Mouse (Mus musculus): Measurements from ENCODE around the gene Epo. TPM values are rescaled to one million over a fixed set of nuclear protein-coding genes. Genes with fewer than 3 reads are reported as not detected.

The Epo gene
- not detected in 2 replicates for total RNA-seq (2015)
- not detected in 2 replicates for total RNA-seq (2017)

DNA sequence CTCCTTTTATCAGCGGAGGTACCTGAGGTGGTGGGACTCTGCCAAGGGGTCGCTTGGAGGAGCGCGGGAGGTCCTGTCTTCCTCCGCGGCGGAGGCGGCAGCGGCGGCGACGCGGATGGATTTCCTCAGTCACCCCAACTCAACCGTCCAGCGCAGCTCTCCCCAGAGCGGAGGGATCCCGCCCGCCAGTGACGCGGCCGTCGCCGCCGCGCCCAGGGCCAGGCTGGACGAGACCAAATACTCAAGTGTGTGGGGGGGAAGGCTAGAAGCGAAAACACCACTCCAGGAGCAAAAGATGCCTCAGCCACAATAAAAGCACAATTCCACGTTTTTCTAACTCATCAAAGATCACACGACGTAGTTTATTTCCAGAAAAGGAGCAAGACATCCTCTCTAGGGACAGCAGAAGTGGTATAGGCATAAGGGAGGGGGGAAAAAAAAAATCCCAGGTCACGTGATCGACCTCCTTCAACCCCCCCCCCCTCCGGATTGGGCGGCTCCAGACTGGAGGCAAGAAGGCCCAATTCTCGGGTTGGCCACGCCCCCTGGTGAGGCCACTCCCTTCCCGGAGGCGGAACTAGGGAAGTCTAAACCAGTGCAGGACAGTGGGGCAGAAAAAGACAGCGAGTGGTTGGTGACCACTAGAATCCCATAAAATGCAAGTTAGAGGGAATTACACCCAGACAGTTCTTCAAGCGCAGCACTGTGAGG, at the start of gene Epo, which contains the start of gene Gnb2:
Epo (minus strand) TSS at position 126 of the 711 bp plus-strand sequence.
Gnb2 (minus strand) TSS at position 394 of the 711 bp plus-strand sequence.
- ATAC-seq (ENCODE audit: poor library complexity, severe bottlenecking) = peak; percentile 72

DNA sequence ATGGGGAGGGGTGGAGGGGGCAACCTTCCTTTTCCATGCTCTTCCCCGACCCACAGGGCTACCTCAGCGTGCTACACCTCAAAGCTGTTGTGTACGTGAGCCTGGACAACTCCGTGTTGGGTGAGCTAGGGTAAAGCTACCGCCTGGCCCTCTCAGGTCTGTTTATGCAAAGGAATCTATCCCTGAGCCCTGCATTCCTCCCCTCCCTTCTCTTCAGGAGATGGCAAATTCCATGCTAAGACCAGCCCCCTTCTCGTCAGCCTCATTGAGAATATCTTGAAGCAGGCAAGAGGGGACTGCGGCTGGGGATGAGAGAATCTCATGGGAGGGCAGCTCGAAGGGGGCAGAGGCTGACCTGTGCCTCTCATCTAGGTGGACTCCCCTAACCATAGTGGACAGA, 49.7 kb upstream of the Epo start:
- no peak for ATAC-seq (ENCODE audit: poor library complexity, severe bottlenecking)

DNA sequence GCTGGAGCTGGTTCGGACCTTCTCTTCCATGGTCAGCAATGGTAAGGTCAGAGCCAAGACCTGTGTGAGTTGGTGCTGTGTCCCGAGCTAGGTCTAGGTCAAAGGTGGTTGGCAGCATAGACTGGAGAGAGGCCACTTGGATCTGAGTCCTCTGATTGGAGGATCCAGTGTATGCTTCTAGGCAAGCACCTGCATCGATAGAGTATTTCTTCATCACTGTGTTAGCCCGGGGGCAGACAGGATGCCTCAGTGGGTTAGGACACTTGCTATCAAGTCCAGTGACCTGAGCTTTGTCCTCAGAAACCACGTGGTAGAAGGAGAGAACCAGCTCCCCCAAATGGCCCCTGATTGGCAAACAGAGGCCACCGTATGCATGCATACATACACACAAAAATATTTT, 47.2 kb upstream of the Epo start:
- no peak for ATAC-seq (ENCODE audit: poor library complexity, severe bottlenecking)

DNA sequence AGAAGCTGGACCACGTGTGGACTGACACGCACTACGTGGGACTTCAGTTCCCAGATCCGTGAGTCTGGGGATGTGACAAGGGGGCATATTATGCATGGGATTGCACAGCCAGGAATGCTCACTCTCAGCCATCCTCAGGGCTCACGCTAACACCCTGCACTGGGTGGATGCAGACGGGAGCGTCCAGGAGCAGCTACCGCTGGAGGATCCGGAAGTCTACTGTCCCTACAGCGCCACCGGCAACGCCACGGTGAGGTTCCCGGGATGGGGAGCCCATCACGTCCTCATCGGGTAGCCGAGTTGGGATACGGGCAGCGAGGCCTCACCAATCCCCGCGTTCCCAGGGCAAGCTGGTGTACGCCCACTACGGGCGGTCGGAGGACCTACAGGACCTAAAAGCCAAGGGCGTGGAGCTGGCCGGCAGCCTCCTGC, 41.4 kb upstream of the Epo start:
- ATAC-seq (ENCODE audit: poor library complexity, severe bottlenecking) = no peak

DNA sequence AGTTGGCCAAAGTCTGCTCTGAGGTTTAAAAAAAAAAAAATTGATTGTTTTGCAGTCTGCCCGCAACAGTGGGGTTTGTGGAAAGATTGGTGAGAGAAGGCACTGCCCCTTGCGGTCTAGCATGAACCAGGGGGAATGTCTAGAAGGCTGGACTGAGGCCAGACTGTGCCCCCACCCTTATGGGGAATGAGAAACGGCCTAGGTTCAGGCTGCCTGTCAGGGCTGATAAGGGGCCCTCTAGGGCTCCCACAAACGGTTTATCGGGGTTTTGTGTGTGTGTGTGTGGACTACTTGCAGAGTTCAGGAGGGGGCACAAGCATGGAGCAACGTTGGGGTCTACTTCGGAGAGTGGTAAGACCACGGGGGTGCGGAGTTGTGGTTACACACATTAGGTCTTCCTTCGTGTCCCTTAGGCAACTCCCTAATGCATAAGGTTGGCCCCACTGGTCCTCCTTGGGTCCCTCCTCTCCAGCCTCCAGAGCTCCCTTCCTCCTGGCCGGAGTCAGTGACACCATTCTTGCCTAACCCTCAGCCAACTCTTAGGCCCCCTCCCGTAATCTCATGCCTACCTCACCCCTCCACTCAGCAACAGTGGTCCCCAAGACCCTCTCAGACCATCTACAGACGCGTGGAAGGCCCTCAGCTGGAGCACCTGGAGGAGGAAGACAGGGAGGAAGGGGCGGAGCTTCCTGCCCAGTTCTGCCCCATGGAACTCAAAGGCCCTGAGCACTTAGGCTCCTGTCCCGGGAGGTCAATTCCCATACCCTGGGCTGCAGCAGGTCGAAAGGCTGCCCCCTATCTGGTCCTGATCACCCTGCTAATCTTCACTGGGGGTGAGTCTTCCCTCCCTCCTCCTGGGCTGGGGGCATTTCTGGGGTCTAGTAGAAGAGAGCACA, 37.9 kb upstream of the Epo start:
- peak; percentile 43 for ATAC-seq (ENCODE audit: poor library complexity, severe bottlenecking)

DNA sequence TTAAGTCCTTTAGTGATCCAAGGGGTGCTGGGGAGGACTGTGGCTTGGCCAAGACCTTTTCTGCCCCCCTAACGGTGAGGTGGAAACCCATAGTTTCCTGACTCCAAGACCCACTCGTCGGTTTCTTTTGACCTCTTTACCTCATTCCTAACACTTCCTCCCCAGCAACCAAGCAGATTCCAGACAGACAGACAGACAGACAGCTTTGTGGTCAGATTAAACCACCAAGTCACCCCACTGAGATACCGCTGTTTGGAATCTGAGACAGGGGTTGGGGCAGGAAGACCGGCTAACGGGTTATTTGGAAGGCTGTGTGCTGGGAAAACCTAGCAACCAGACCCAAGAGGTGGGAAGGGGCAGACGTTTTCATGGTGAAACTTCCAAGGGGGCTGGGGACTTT, 37.1 kb upstream of the Epo start:
- ATAC-seq (ENCODE audit: poor library complexity, severe bottlenecking) = peak; percentile 3; the same call in 1 of the 2 replicates

DNA sequence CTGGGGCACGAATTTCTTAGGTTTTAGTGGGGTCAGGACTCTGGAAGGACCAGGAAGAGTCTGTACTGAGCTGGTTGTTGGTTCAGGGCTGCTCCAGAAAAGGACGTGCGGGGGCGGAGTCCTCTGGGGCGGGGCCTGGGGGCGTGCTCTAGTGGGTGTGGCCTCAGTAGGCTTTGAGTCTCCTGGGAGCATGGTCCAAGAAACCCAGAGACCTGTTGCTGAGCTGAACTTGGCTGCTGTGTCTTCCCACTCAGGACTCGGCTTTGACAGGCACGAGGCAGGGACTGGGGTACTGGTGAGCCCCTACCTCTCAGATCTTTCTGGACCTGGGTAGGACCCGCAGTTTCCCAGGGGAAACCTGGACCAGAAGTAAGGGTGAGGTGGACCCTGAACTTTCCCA, 36.6 kb upstream of the Epo start, which contains the start of gene Tfr2:
Tfr2 (plus strand) TSS at position 176 of the 400 bp plus-strand sequence.
- ATAC-seq (ENCODE audit: poor library complexity, severe bottlenecking) = peak; percentile 87

DNA sequence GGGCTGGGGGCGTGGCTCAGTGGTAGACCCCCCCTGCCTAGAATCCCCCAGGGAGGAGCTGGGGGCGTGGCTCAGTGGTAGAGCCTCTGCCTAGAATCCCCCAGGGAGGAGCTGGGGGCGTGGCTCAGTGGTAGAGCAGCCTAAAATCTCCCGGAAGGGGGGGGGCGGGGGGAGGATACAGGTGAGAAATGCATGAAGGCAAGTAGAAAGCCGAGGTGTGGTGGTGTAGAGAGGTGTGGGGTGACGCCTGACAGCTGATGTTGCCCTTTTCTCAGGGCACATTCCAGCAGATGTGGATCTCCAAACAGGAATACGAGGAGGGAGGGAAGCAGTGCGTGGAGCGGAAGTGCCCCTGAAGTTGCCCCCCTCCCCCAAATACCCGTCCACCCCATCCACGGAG, 36.0 kb upstream of the Epo start:
- ATAC-seq (ENCODE audit: poor library complexity, severe bottlenecking) = no peak

DNA sequence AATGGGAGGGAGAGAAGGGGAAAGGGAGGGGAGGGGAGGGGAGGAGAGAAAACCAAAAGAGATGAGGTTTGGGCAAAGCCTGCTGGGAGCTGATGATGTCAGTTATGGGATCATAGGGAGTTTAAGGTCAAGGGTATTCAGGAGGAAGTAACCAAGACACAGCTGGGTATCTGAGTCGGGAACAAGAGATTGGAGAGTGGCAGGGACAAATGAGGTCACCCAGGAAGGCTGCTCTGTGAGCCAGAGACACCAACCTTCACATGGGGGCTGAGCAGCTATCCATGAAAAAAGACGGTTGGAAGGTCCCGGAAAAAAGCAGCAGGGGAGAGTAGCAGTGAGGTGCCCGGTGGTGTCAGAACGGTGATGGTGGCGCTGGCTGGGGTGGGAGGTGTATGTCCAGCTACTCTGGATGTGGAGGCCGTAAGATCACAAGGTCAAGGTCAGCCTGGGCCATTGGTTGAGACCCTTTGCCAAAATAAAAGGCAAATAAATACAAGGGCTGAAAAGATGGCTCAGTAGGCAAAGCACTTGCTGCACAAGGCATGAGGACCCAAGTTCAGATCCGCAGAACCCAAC, 35.3 kb upstream of the Epo start:
- no peak for ATAC-seq (ENCODE audit: poor library complexity, severe bottlenecking)

DNA sequence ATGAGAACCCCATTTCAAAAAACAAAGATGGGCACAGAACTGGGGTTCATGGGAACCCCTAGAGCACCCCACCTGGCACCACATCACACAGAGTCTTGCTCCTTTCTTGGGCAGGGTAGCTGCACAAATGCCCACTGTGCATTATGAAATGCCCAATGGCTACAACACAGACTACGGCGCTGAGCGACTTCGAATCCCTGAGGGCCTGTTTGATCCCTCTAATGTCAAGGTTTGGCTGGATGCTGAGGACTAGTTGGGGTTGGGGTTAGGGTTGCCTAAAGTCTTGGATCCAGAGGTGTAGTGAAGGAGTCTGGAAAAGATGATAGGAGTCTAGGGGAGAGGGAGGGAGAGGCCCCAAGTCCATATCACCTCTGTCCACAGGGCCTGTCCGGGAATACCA, 33.4 kb upstream of the Epo start:
- ATAC-seq (ENCODE audit: poor library complexity, severe bottlenecking) = no peak

DNA sequence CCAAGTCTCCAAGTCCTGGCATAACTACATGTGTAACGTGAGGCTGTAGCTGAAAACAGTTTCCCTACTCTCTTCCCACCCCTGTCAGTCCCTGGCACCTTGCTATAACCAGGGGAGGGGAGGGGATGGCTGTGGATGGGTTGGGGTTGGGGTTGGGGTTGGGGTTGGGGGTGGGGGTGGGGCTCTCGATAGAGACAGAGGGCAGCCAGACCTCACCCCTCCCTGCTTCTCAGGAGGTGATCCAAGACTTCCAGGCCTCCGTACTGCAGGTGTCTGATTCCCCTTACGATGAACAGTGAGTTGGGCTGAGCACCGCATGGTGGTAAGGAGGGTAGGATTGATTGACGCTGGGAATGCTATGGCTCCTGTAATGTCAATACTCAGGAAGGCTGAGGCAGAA, 32.7 kb upstream of the Epo start:
- no peak for ATAC-seq (ENCODE audit: poor library complexity, severe bottlenecking)

DNA sequence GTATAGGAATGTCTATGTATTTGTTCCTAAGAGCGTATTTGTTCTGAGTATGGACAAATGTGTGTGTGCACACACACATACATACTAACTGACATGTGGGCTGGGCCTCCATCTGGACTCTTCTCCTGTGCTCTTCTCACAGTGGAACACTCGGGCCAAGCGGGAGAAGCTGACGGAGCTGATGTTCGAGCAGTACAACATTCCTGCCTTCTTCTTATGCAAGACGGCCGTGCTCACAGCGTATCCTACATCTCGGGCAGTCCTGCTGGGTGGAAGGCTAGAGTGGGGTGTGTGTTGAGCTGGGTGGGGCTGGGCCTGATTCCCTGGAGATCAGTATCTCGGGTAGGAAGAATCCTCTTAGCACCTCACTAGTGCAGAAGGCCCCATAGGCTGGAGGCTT, 29.9 kb upstream of the Epo start:
- ATAC-seq (ENCODE audit: poor library complexity, severe bottlenecking) = no peak

DNA sequence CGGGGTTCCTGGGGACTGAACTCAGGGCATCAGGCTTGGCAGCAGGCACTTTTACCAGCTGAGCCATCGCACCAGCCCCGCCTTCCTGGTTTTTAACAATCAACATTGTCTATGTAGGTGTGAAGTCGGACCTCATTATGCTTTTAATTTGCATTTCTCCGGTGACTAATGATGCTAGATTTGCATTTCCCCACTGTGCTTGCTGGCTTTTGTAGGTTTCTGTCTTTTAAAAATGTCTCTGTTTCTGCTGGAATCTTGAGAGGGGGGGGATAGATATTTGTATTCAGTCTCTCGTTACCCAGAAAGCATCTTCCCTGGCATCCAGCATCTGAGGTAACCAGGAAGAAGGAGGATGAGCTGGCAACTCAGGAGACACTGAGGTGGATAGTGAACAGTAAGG, 28.5 kb upstream of the Epo start:
- no peak for ATAC-seq (ENCODE audit: poor library complexity, severe bottlenecking)

DNA sequence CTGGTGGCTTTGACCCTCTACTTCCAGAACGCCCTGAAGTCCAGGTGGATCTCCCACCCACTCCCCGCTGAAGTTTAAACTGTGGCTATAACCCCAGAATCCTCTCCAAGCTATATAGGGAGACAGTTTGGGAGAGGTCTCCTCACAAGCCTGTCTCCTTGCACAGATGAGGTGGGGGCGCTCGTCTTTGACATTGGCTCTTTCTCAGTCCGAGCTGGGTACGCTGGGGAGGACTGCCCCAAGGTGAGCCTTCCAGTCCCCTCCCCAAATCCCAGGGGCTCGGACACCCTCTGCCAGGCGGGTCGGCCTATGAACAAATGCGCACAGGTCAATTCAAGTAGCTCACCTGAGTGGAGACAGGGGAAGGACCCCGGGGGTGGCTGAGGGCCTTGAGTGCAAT, 20.9 kb upstream of the Epo start:
- ATAC-seq (ENCODE audit: poor library complexity, severe bottlenecking) = no peak

DNA sequence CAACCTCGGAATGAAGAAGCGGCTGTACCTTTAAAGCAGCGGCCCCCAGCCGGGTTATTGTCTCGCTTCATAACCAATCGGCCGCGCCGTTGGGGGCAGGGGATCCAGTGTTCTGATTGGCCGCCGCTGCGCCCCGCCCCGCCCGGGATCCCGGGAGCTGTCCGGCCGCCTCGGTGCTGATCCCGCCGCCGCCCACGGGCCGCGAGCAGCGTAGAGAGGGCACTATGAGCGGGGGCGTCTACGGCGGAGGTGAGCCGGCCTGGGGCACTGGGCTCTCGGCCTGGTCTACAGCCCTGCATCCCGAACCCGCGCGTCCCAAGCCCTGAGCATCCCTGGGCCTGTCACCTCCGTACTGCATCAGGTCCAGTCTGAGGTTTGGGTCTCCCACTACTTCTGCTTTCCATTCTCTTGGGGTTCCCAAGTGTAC, 20.4 kb upstream of the Epo start, which contains the start of gene Actl6b:
Actl6b (plus strand) TSS at position 107 of the 427 bp plus-strand sequence.
- peak; percentile 57 for ATAC-seq (ENCODE audit: poor library complexity, severe bottlenecking)

DNA sequence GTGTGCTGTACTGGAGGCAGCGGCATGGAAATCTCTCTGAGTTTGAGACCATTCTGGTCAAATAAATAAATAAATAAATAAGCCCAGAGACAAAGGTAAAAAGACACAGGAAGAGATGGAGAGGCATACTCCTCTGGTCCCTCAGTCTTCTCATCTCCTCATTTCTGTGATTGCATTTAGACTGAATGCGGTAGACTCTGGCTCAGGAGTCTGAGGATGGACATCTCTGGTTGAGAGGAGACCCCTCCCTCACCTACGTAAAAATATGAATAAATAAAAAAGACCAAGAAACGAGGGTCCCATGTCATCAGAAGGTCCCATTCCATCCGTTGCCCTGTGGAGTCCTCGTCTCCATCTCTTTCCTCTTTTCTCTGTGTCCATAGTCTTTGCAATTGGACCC, 20.0 kb upstream of the Epo start:
- no peak for ATAC-seq (ENCODE audit: poor library complexity, severe bottlenecking)

DNA sequence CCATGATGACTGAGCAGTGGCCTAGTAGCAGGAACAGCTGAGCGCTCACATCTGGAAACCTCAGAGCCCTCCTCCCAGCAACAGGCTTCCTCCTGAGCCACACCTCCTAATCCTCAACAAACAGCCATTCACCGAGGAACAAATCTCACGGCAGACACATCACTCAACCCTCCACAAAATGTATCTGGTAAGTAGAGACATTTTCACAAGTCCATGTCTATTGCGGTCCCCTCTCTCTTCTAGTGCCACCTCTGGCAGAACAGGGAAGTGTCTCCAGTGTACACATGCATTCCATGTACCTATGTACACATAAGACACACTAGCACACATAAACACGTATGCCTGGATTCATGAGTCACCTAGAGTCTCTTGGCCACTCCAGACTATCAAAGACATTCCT, 18.1 kb upstream of the Epo start:
- 0 out of 2 replicates have a peak, but pooled peaks have one; percentile 40 for ATAC-seq (ENCODE audit: poor library complexity, severe bottlenecking)

DNA sequence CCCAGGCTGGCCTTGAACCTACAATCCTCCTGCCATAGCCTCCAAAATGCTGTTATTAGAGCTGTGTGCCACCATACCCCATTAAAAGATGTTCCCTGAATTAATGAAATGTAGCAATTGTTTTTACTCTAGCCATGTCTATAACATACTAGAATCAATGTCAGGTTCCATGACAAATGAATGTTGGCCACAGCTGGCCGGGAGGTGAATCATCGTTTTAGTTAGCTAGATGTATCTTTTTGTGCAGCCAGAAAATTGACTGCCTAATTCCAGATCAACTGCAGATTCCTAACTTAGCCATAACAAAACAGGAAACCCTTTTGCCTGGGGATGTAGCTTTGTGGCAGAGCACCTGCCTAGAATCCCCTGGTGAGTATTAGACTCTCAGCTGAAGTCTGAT, 16.8 kb upstream of the Epo start:
- no peak for ATAC-seq (ENCODE audit: poor library complexity, severe bottlenecking)

DNA sequence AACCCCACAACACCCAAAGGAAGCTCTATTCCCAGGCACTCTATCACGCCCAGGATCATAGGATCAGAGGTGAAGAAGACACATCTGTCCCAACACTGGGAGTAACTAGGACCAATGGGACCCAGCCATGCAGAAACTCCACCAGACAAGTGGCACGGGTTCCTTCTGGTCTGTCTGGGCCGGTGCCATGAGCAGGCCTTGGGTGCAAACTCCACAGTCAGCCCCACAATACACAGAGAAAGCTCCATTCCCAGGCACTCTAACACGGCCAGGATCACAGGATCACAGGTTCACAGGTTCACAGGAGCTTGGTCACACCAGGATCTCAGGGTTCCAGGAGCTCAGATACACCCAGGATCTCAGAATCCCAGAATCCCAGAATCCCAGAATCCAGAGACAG, 12.6 kb upstream of the Epo start:
- ATAC-seq (ENCODE audit: poor library complexity, severe bottlenecking) = no peak

DNA sequence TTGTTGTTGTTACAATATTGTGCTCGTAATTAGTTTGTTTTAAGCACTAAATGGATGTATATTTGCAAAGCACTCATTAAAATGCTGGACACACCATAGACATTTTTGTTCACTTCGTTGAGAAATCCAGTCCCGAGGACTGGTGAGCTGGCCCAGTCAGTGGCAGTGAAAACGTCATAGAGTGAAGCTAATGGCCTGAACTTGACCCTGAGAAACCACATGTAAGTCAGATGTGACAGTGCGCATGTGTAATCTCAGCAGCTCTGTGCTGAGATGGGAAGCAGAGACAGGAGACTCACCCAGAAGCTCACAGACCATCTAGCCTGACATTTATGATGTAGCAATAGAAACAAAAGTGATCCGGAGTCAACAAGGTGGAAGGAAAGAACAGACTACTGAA, 11.9 kb upstream of the Epo start:
- ATAC-seq (ENCODE audit: poor library complexity, severe bottlenecking) = no peak

DNA sequence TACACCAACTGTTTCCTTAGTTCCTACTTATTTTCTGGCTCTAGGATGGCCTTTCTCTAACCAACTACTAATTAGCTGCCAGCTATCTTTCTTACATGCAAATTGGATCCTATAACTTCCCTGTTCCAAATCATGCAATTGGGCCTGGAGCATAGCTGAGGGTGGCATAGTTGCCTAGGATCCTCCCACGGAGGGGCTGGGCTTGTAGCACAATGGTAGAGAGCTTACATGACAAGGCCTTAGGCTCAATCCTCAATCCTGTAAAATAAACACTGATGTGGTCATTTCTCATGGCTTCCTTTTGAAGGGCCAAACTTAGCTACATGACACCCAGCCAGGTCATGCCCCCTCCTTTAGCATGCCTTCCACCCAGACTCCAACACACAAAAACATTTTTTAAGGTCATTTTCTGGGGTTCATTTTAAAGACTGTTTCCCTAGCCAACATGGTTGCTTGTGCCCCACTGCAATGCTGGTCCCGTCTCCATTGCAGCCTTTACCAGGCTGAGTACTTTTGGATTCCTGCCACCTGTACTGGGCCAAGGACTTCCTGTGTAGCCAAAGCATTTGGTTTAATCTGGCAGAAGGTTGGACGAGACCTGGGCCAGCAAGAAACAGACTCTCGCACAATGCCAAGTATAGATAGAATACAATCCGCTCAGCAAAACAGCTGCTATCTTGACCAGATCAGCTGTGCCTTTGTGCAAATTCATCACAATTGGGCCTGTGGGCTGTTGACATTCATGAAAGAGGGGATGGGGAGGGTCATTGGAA, 8.9 kb upstream of the Epo start:
- ATAC-seq (ENCODE audit: poor library complexity, severe bottlenecking) = no peak
